Mouse (Mus musculus) small intestine, adult 2 months (tissue): ENCODE measurements at regions not wholly inside any gene's neighbourhood (a gene's known extent, or its start where the extent isn't known, plus 50 kb on each side); places are given as distances from the start of the nearest gene placed in this dataset.
A peak's percentile ranks its signal among the peaks of the same experiment; 100 is the strongest.

Experiments
- H3K27ac ChIP-seq: fragments of 200-500 bp; 2 replicates; pipeline ENCODE4 v1.5.1; 2012; ENCODE audit warnings: low read depth, low read length, control low read depth, inconsistent platforms; ENCODE audit not compliant: insufficient read depth
- H3K27me3 ChIP-seq: fragments of 200-500 bp; 2 replicates; pipeline ENCODE4 v1.6.1; 2012; ENCODE audit warnings: mild to moderate bottlenecking, moderate library complexity, low read length, inconsistent platforms; ENCODE audit not compliant: control insufficient read depth, insufficient read depth
- H3K36me3 ChIP-seq: fragments of 200-500 bp; 2 replicates; pipeline ENCODE4 v1.6.1; 2012; ENCODE audit warnings: mild to moderate bottlenecking, low read length, control low read depth, inconsistent platforms; ENCODE audit not compliant: control insufficient read depth, insufficient read depth
- H3K4me1 ChIP-seq: fragments of 200-500 bp; 2 replicates; pipeline ENCODE4 v1.6.1; 2012; ENCODE audit warnings: low read length, inconsistent platforms, mixed read lengths; ENCODE audit not compliant: control insufficient read depth, insufficient read depth, insufficient read length
- H3K4me3 ChIP-seq: fragments of 200-500 bp; 2 replicates; pipeline ENCODE4 v1.5.1; 2012; ENCODE audit warnings: low read depth, mild to moderate bottlenecking, control low read depth, inconsistent platforms, low read length, moderate library complexity
- CTCF ChIP-seq: fragments of 200-500 bp; IDR thresholded peaks from 2 replicates; pipeline ENCODE4 v1.5.1; 2012; ENCODE audit warnings: low read depth, mild to moderate bottlenecking, control low read depth, inconsistent platforms, low read length, moderate library complexity, mixed read lengths; ENCODE audit not compliant: insufficient replicate concordance, insufficient read length; ENCODE audit errors: extremely low read depth
- POLR2A ChIP-seq: fragments of 200-500 bp; IDR thresholded peaks from 2 replicates; pipeline ENCODE4 v1.6.1; 2012; ENCODE audit warnings: low read depth, mild to moderate bottlenecking, control low read depth, inconsistent platforms, low read length, moderate library complexity
- WGBS: fragments of 180-500 bp; shearing (Covaris S2); methylation state at CpG from one replicate; pipeline ENCODE4 v1.1.7; 2018; 5-methylcytosine and 5-hydroxymethylcytosine counted together

DNA sequence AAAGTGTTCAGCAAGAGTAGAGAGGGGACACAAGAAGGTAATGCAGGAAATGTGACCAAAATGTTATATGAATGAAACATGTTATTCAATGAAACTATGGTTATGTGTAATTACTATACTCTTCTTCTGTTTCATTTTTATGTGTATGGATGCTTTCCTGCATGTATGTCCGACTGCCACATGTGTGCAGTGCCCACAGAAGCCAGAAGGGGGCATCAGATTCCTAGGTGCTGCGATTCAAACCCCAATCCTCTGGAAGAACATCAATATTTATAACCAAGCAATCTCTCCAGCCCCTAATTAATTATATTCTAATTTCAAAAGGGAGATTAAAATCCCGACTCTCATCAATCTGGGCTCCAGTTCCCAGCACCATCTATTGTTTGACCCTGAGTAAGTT is 78.7 kb upstream of the Rbbp6 start:
- Histone ChIP-seq H3K27me3 (no peaks in the 10 kb centered on the region), H3K4me3 (no peak overlapping the region), H3K4me1 (no peaks in the 10 kb centered on the region), H3K27ac (no peak overlapping the region), H3K36me3 (no peaks in the 10 kb centered on the region)
- WGBS = 83% methylated on average over 3 of the region's 3 CpGs
- TF ChIP-seq POLR2A (no peak), CTCF (peak; percentile 19; the same call in 1 of the 2 replicates)

DNA sequence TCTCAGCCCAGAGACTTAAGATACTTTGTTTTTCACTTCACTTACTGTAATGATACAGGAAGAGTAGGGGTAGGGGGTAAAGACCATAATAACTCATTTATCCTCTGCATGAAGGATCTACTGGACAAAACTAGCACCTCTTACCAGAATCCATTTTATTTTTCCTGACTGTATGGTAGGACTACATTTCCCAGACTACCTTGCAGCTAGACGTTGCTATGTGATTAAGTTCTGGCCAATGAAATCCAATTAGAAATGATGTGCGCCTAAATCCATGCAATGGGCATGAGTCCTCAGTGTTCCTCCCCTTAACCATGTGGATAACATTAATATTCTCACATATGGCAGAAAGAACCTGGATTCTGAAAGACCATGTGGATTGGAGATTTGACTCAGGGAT is 68.3 kb upstream of the Rbbp6 start:
- no peaks in the 10 kb centered on the region for H3K27me3 ChIP-seq
- H3K4me1 ChIP-seq = no peaks in the 10 kb centered on the region
- WGBS = 71% methylated on average over 2 of the region's 2 CpGs

DNA sequence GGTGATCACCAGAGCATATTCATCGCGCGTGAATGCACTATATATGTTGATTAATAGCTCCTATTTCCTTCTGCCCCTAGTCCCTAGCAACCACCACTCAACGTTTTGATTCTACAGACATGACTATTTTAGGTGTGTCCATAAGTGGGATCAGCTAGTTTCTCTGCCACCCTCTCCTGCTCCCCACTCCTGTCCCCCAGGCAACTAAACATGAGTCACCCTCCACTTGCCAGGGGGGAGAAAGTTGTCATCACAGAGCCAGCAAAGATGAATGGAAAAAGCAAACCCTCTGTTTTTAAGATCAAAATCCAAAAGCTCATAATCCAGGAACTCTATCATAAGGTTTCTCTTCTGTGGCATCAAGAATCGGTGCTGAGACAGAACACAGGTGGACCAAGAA is 59.4 kb upstream of the Rbbp6 start:
- TF ChIP-seq POLR2A (no peak), CTCF (no peak)
- H3K27ac ChIP-seq = no peak overlapping the region
- H3K36me3 ChIP-seq = no peaks in the 10 kb centered on the region
- 78% methylated on average over 5 of the region's 5 CpGs for WGBS
- no peaks in the 10 kb centered on the region for H3K4me1 ChIP-seq
- no peaks in the 10 kb centered on the region for H3K27me3 ChIP-seq
- H3K4me3 ChIP-seq = no peak overlapping the region

More for the DNA sequence above, 68.3 kb upstream of the Rbbp6 start:
- Histone ChIP-seq H3K4me3 (no peak overlapping the region), H3K27ac (no peak overlapping the region), H3K36me3 (no peaks in the 10 kb centered on the region)
- TF ChIP-seq CTCF (no peak), POLR2A (no peak)

DNA sequence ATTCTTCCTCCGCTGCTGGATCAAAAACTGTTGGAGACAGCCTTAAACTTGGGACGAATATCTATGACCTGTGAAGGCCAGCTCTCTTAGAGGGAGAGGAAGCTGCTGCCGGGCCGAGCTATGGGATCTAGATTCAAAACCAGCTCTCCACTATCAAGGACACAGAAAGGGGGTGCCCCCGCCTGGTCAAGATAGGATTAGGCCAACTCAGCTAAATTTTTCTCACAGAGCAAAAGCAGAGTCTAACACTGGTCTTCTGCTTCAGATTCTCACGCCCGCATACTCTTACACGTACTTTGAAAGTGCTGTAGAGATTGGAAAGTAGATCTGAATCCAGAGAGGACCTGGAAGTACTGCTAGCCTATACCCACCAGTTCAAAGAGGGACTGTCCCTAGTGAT is 56.2 kb upstream of the Rbbp6 start:
- 81% methylated on average over 8 of the region's 8 CpGs for WGBS

More for the DNA sequence above, 56.2 kb upstream of the Rbbp6 start:
- TF ChIP-seq CTCF = no peak
- TF ChIP-seq POLR2A = no peak
- Histone ChIP-seq H3K4me3 (no peak overlapping the region), H3K27ac (no peak overlapping the region), H3K4me1 (no peaks in the 10 kb centered on the region), H3K27me3 (no peaks in the 10 kb centered on the region), H3K36me3 (no peaks in the 10 kb centered on the region)
